Mouse (Mus musculus): ENCODE measurements around the gene Pdlim7.

The Pdlim7 gene

GRCm38 (mm10) chr13:55519606-55520005 lies 6.1 kb upstream of the Pdlim7 start:
- DNase-seq, result no peak

- DNase-seq, result peak; percentile 94
These were observed 3.5 kb upstream of the Pdlim7 start for GRCm38 (mm10) chr13:55516955-55517354.

GRCm38 (mm10) chr13:55513828-55514227 lies 352 bp upstream of the Pdlim7 start:
- DNase-seq, result no peak

DNA sequence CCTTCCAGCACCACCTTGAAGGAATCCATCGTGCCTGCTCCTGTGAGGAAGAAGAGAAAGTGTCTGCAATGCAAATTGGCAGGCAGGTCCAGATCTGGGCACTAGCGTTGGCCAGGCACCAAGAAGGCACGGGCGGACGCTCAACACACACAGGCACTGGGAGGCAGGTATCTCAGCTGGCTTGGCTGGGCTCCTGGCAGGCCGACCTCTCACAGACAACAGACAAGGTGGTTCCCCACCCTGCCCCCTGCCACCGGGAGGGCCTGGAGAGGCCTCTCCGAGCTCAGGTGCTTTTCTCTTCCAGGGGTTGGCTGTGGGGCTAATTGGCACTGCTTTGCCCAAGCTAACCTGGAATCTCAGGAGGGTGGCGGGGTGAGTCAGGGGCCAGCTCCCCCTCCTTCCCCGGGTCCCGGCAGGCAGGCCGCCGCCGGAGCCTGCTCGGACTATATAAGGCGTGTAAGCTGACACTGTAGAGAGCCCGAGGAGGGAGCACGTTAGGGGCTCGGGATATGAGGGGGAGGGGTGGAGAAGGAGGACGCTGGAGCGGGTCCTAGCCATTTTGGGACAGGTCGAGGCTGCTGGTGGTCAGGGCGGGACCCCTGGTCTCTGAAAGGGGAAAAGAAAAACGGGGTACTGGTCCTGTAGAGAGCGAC lies 971 bp downstream of the Pdlim7 start:
- peak; percentile 72 to 84 for DNase-seq

DNA sequence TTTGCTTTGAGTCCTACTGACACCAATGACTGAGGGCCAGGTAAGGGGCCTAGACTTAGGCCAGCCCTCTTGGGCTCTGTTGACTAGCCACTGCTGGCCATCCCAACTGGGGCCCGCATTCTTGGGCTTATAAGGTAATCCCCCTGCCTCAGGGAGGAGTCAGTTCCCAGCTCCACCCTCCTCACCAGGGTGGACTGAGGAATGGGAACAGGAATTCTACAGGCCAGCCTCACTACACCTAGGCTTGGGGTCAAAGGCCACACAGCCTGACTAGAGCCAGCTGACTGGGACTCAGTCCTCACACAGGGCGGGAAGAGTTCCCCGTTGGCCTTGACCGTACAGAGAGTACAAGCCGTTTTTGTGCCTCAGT lies 2.0 kb downstream of the Pdlim7 start:
- DNase-seq, result no peak

GRCm38 (mm10) chr13:55510668-55511491 lies 2.6 kb downstream of the Pdlim7 start:
- DNase-seq, result peak; percentile 82 to 90

DNA sequence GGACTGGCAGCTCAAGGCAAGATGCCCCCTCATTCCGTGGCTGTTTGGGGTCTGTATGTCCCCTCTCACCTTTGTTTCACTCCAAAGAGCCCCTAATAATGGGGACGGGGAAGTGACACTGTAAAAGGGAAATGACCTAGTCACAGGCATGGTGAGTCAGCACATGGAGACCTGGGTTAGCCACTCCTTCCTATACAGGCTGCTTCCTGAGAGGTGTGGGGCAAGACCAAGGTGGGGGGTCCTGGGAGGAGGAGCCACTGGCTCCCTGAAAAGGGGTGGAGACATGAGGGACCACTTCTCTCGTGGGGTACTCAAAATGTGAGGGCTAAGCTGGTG lies 3.2 kb downstream of the Pdlim7 start:
- no peak for DNase-seq

GRCm38 (mm10) chr13:55508531-55508930 lies 4.9 kb downstream of the Pdlim7 start:
- DNase-seq, result no peak

DNA sequence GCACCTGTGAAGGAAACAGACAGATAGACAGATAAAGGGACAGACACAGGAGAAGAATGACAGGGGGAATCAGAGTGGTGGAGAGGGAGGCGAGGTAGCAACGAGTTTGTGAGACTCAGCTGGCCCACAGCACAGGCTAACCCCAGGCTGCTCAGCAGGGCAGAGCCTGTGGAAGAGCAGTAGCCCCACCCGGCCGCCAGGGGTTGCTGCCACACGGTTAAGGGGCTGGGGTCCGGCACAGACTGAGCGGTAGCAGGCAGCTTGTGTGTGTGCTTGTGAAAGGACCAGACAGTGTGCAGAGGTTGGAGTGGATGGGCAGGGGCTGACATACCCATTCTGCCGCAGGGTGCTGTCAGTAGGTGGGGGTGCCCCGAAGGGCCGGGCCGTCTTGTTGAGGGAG lies 5.6 kb downstream of the Pdlim7 start:
- DNase-seq, result no peak

DNA sequence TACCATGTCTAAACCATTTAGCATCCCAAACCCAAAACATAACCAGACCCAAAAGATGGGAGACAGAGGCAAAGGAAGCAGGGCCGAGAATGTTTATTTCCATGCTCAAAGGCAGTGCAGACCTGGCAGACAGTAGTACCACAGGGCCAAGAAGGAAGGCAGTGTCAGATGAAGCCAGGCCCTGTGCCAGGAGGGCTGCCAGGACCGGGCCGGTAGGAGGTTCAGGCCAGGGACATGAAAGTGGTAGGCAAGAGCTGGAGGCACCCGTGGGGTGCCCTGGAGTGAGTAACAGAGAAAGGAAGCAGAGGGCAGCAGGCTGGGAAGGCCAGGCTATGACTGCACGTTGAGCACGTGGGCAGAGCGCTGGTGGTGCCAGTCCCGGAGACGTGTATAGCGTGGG lies 6.8 kb downstream of the Pdlim7 start:
- DNase-seq, result no peak

- DNase-seq, result no peak
These were observed 7.7 kb downstream of the Pdlim7 start for GRCm38 (mm10) chr13:55505810-55506209.

DNA sequence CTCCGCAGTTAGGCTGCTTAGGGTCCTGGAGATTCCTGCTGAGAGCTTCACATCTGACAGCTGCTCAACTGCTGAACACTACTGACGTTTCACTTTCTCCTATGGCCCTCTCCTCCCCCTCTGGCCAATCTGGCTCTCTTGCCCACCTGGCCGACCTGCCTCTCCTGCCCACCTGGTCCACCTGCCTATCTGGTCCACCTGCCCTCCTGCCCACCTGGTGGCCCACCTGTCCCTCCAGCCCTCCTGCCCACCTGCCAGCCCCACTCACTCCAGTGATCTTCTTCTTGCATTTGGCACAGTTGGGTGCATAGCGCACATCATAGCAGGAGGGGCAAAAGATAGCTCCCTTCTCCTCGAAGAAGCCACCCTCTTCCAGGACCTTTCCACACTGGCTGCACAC lies 9.1 kb downstream of the Pdlim7 start:
- no peak for DNase-seq

GRCm38 (mm10) chr13:55502405-55502804 lies 11.1 kb downstream of the Pdlim7 start:
- DNase-seq, result no peak

- DNase-seq, result no peak
These were observed 12.9 kb downstream of the Pdlim7 start for GRCm38 (mm10) chr13:55500575-55500974.

DNA sequence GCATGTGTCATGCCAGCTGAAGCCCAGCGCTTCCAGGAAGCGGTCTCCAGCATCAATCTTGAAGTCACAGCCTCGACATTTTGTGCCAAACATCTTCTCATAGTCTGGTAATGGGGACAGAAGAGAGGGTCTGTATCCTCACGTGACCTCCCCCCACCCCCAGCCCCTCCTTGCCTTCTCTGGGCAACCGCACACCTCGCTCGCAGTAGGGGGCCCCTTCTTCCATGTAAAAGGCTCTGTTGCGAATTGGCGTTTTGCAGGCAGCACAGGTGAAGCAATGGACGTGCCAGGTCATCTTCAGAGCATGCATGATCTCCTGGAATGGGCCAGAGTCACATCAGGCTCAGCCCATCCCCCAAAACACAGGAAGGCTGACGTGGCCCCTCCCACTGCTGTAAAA lies 14.6 kb downstream of the Pdlim7 start:
- no peak for DNase-seq

- no peak for DNase-seq
These were observed 16.8 kb downstream of the Pdlim7 start for GRCm38 (mm10) chr13:55496661-55497060.

DNA sequence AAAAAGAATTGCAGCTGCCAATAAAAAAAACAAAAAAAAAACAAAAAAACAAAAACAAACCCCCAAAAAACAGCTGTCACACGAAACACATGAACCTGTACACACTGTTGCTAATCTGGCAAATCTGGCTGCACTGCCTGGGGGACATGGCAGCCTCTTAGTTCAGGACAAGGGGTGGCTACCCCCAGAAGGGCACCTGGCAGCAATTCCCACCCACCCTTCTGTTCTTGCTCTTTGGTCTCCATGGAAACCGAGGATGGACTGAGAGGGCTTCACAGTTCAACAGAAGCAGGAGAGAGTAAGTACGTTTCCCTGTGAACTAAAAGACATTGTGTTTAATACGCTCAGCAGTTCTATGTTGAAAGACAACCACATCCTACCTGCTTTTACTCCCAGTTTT lies 17.8 kb downstream of the Pdlim7 start:
- no peak for DNase-seq

DNA sequence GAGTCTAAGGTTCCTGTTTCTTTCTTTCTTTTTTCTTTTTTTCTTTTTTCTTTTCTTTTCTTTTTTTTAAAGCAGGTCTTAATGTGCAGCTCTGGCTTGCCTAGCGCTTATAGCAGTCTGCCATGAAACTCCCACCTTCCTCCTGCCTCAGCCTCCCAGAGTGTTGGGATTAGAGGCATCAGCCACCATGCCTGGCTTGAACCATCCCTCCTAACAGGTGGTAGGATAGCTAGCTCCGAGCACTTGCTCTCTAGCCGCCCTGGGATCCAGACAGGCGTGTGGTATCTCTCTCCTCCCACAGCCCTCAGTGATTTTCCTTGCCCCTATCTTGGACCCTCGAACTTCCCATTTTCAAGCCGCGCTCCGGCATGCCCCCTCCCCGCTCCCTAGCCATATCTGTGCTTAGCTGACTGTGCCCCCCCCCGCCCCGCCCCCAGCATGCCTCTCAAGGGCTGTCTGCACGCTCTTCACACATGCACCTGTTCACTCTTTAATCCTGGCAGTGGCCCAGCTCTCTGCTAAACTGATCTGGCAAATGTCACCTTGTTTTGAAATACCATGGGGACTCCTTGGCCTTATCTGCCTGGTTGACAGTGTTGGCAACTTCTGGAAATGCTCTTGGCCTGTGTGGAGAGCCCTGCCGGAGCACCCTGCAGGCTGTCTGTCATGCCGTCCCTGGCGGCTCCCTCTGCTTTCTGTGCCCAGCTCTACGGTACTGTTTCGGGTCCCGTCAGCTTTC lies 18.4 kb downstream of the Pdlim7 start:
- DNase-seq, result peak in 1 of 2 experiments; percentile 35

- DNase-seq, result no peak
These were observed 19.2 kb downstream of the Pdlim7 start for GRCm38 (mm10) chr13:55494257-55494656.

- DNase-seq, result peak; percentile 78 to 85
These were observed 25.6 kb downstream of the Pdlim7 start, which contains the start of gene Dbn1 for GRCm38 (mm10) chr13:55487578-55488498. Gene Dbn1 (minus strand): TSS chr13:55488111.

DNA sequence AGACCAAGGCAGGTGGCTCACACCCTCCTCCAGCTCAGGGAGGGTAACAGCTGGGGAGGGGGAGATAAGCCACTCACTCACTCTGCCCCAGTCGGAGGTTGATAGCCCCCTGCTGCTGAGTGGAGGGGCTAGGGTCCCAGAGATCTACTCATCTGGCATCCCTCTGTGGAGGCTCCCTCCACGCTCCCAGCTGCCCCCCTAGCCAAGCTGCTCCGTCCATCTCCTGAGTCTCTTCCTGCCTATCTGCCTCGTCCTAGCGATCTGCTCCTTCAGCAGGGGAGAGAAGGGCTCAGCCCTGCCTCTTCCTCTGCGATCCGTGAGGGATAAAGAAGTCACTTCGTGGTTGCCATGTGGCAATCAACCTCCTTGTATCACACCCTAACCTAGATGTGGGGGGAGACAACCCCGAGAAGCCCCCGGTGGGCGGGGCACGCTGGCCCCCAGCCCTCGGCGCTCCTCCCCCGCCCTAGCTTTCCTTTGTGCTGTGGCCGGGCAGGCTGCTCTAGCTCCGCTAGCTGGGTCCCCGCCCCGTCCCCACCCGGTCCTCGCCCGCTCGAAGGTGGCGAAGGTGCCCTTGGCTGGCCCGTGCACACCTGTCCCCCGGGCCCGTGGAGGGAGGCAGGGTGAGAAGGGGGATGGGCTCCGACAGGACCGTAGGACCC lies 26.4 kb downstream of the Pdlim7 start:
- DNase-seq, result peak; percentile 69 to 77

All from kidney, postnatal 4 days (tissue).